Mouse (Mus musculus) forebrain, postnatal 0 days (tissue): ENCODE data around the gene Syne4. TPM values are rescaled to one million over a fixed set of nuclear protein-coding genes. Genes with fewer than 3 reads are reported as not detected.
A peak's percentile ranks its signal among the peaks of the same experiment; 100 is the strongest.

Experiments
- ATAC-seq: fragments of 200-750 bp; cut with Nextera tagmentation; 2 replicates; pipeline ENCODE4 v1.8.0; 2017; ENCODE audit warnings: mild to moderate bottlenecking, moderate library complexity
- DNase-seq: peaks from one replicate; pipeline ENCODE4 v3.0.0-alpha.2; 2015
- H3K27ac ChIP-seq: fragments of 300-500 bp; sonication (generic); 2 replicates; pipeline ENCODE4 v1.5.1; 2014; ENCODE audit warnings: low read depth, mild to moderate bottlenecking, antibody characterized with exemption, low read length, moderate library complexity, mixed read lengths
- H3K27me3 ChIP-seq: fragments of 300-500 bp; sonication (generic); 2 replicates; pipeline ENCODE4 v1.6.1; 2014; ENCODE audit warnings: mild to moderate bottlenecking, low read length, mixed read lengths; ENCODE audit not compliant: insufficient read depth
- H3K36me3 ChIP-seq: fragments of 300-500 bp; sonication (generic); 2 replicates; pipeline ENCODE4 v1.6.1; 2014; ENCODE audit warnings: mild to moderate bottlenecking, moderate library complexity; ENCODE audit not compliant: insufficient read depth
- H3K4me1 ChIP-seq: fragments of 300-500 bp; sonication (generic); 2 replicates; pipeline ENCODE4 v1.6.1; 2014; ENCODE audit warnings: antibody characterized with exemption; ENCODE audit not compliant: insufficient read depth
- H3K4me2 ChIP-seq: fragments of 300-500 bp; sonication (generic); 2 replicates; pipeline ENCODE4 v1.6.1; 2014; ENCODE audit warnings: low read depth, mild to moderate bottlenecking, moderate library complexity
- H3K4me3 ChIP-seq: fragments of 300-500 bp; sonication (generic); 2 replicates; pipeline ENCODE4 v1.5.1; 2014; ENCODE audit warnings: low read depth, low read length, mixed read lengths
- H3K9ac ChIP-seq: fragments of 300-500 bp; sonication (generic); 2 replicates; pipeline ENCODE4 v1.6.1; 2014; ENCODE audit warnings: mild to moderate bottlenecking
- H3K9me3 ChIP-seq: fragments of 300-500 bp; sonication (generic); 2 replicates; pipeline ENCODE4 v1.6.1; 2016; ENCODE audit warnings: low read length
- CTCF ChIP-seq: sonication (generic); IDR thresholded peaks from 2 replicates; pipeline ENCODE4 v1.5.1; 2016; ENCODE audit warnings: antibody characterized with exemption, control low read depth, low read depth
- WGBS: fragments of 180-500 bp; shearing (Covaris S2); extraction: QIAGEN DNeasy Blood & Tissue Kit; methylation state at CpG from one replicate; pipeline ENCODE4 v1.1.7; 2014; 5-methylcytosine and 5-hydroxymethylcytosine counted together
- polyA plus RNA-seq: library from polyadenylated mRNA; unstranded; fragments of >200 nt; fragmentation: Nextera tagmentation; extraction: Ambion mirVana; gene quantifications from 2 replicates; pipeline ENCODE4 v1.2.1, GENCODE M21; 2015
- total RNA-seq: library from RNA; depleted of rRNA; stranded (reverse); fragments of >200 nt; gene quantifications from 2 replicates; pipeline ENCODE4 v1.2.3, GENCODE M21; 2014

The Syne4 gene
- total and polyA plus RNA-seq, 2 experiments from 2014 or later: 4.5 to 5.2 TPM

- H3K27me3 ChIP-seq: no peaks in the 10 kb centered on the region
- H3K9me3 ChIP-seq: no peaks in the 10 kb centered on the region
- DNase-seq (no peak), ATAC-seq (no peak)
- H3K36me3 ChIP-seq: peaks cover 52% of the 10 kb centered on the region
- H3K4me1 ChIP-seq: 0 out of 2 replicates have a peak, but pooled peaks cover 7% of the 10 kb centered on the region
- no peak overlapping the region for H3K27ac ChIP-seq
- H3K4me2 ChIP-seq: 0 out of 2 replicates have a peak overlapping the region, but pooled peaks have one; percentile 5
- H3K9ac ChIP-seq: no peak overlapping the region
- 91% methylated on average over 5 of the region's 5 CpGs for WGBS
- H3K4me3 ChIP-seq: no peak overlapping the region
- TF ChIP-seq CTCF: no peak
These were observed 20.3 kb upstream of the Syne4 start for GRCm38 (mm10) chr7:30294296-30294695.

GRCm38 (mm10) chr7:30295103-30295502, 19.5 kb upstream of the Syne4 start:
- H3K4me3 ChIP-seq: no peak overlapping the region
- no peak overlapping the region for H3K9ac ChIP-seq
- H3K27ac ChIP-seq: no peak overlapping the region
- H3K36me3 ChIP-seq: peaks cover 60% of the 10 kb centered on the region
- DNase-seq (no peak), ATAC-seq (no peak)
- H3K9me3 ChIP-seq: no peaks in the 10 kb centered on the region
- H3K4me1 ChIP-seq: 0 out of 2 replicates have a peak, but pooled peaks cover 7% of the 10 kb centered on the region
- WGBS: 74% methylated on average over 10 of the region's 10 CpGs
- no peak for TF ChIP-seq CTCF
- no peaks in the 10 kb centered on the region for H3K27me3 ChIP-seq
- no peak overlapping the region for H3K4me2 ChIP-seq

- TF ChIP-seq CTCF: no peak
- Histone ChIP-seq H3K9me3 (no peaks in the 10 kb centered on the region), H3K4me2 (no peak overlapping the region), H3K36me3 (peaks cover 70% of the 10 kb centered on the region), H3K4me3 (no peak overlapping the region), H3K9ac (no peak overlapping the region), H3K27ac (no peak overlapping the region), H3K4me1 (0 out of 2 replicates have a peak, but pooled peaks cover 7% of the 10 kb centered on the region), H3K27me3 (no peaks in the 10 kb centered on the region)
- no peak for ATAC-seq
- WGBS: 93% methylated on average over 15 of the region's 15 CpGs
- DNase-seq: no peak
These were observed 17.8 kb upstream of the Syne4 start for GRCm38 (mm10) chr7:30296816-30297215.

- no peak overlapping the region for H3K27ac ChIP-seq
- TF ChIP-seq CTCF: no peak
- ATAC-seq (no peak), DNase-seq (no peak)
- H3K4me2 ChIP-seq: no peak overlapping the region
- H3K36me3 ChIP-seq: peaks cover 74% of the 10 kb centered on the region
- H3K27me3 ChIP-seq: no peaks in the 10 kb centered on the region
- H3K9me3 ChIP-seq: no peaks in the 10 kb centered on the region
- H3K9ac ChIP-seq: no peak overlapping the region
- 0 out of 2 replicates have a peak, but pooled peaks cover 7% of the 10 kb centered on the region for H3K4me1 ChIP-seq
- 89% methylated on average over 16 of the region's 16 CpGs for WGBS
- H3K4me3 ChIP-seq: no peak overlapping the region
These were observed 17.3 kb upstream of the Syne4 start for GRCm38 (mm10) chr7:30297266-30297665.

- 50% methylated on average over 3 of the region's 3 CpGs for whole genome bisulfite sequencing
- TF ChIP-seq CTCF: peak; percentile 73
- peak; percentile 60 for DNase-seq
- peaks cover 82% of the 10 kb centered on the region for H3K36me3 ChIP-seq
- H3K9me3 ChIP-seq: no peaks in the 10 kb centered on the region
- ATAC-seq: no peak; the same call in 1 of the 2 replicates
- H3K4me2 ChIP-seq: no peak overlapping the region
- H3K27ac ChIP-seq: no peak overlapping the region
- H3K4me3 ChIP-seq: no peak overlapping the region
- no peaks in the 10 kb centered on the region for H3K4me1 ChIP-seq
- H3K9ac ChIP-seq: no peak overlapping the region
- no peaks in the 10 kb centered on the region for H3K27me3 ChIP-seq
These were observed 13.7 kb upstream of the Syne4 start for GRCm38 (mm10) chr7:30300914-30301313.

GRCm38 (mm10) chr7:30306083-30306779, 8.4 kb upstream of the Syne4 start:
- Histone ChIP-seq H3K4me1 (0 out of 2 replicates have a peak, but pooled peaks cover 9% of the 10 kb centered on the region), H3K9ac (no peak overlapping the region), H3K36me3 (peaks cover 52% of the 10 kb centered on the region), H3K4me3 (no peak overlapping the region), H3K4me2 (no peak overlapping the region), H3K27me3 (no peaks in the 10 kb centered on the region), H3K9me3 (no peaks in the 10 kb centered on the region), H3K27ac (peak overlapping the region; percentile 57; the same call in 1 of the 2 replicates)
- ATAC-seq (no peak), DNase-seq (no peak)
- TF ChIP-seq CTCF: peak; percentile 51
- WGBS: 91% methylated on average over 16 of the region's 16 CpGs

GRCm38 (mm10) chr7:30308076-30309005, 6.3 kb upstream of the Syne4 start, which contains the start of gene Alkbh6:
Alkbh6 (plus strand) TSS chr7:30308717.
- H3K4me3 ChIP-seq: peak within 1 kb of the TSS; percentile 66
- ATAC-seq (peak; percentile 100), DNase-seq (peak; percentile 97)
- peak within 1 kb of the TSS; percentile 52 for H3K9ac ChIP-seq
- H3K27ac ChIP-seq: peak within 1 kb of the TSS; percentile 74
- 0 out of 2 replicates have a peak, but pooled peaks cover 9% of the 10 kb centered on the region for H3K4me1 ChIP-seq
- WGBS: 4% methylated on average over 27 of the region's 27 CpGs
- H3K4me2 ChIP-seq: peak within 1 kb of the TSS; percentile 87
- TF ChIP-seq CTCF: peak; percentile 20; the same call in 1 of the 2 replicates
- no peaks in the 10 kb centered on the region for H3K9me3 ChIP-seq
- peaks cover 31% of the 10 kb centered on the region for H3K36me3 ChIP-seq
- no peaks in the 10 kb centered on the region for H3K27me3 ChIP-seq
